Mouse (Mus musculus): ENCODE measurements at regions not wholly inside any gene's neighbourhood (a gene's known extent, or its start where the extent isn't known, plus 50 kb on each side); places are given as distances from the start of the nearest gene placed in this dataset.
"Not testable (repeated sequence)": the region's sequence is repeated elsewhere in the genome, so short reads cannot be mapped to it uniquely, and the experiment has no call there.

DNA sequence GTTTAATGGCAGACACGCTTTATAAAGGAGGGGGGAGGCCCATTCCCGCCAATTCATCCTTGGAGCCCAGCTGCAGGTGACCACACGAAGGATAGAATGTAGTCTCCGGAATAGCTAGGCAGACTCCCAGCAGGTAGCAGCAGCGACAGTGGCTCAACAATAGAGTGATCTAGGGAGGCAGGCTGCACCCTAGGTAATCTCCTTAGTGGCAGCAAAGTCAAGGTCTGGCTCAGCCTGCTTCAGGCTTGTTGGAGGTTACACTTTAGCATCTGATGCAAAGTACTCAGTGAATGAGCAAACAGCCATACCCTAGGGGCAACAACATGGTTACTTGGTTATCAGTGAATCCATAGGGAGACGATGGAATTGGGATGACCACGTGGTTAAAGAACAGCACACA is 131.7 kb upstream of the Ttc29 start:
- not testable (repeated sequence) for TF ChIP-seq CTCF (IDR thresholded peaks at IDR 0.05; ENCODE audit: low read depth, low read length); POLR2A (IDR thresholded peaks at IDR 0.05; ENCODE audit: extremely low read depth, insufficient read depth, low read length)
